Mouse (Mus musculus): ENCODE data around the gene Apba1.

Apba1 gene

DNA sequence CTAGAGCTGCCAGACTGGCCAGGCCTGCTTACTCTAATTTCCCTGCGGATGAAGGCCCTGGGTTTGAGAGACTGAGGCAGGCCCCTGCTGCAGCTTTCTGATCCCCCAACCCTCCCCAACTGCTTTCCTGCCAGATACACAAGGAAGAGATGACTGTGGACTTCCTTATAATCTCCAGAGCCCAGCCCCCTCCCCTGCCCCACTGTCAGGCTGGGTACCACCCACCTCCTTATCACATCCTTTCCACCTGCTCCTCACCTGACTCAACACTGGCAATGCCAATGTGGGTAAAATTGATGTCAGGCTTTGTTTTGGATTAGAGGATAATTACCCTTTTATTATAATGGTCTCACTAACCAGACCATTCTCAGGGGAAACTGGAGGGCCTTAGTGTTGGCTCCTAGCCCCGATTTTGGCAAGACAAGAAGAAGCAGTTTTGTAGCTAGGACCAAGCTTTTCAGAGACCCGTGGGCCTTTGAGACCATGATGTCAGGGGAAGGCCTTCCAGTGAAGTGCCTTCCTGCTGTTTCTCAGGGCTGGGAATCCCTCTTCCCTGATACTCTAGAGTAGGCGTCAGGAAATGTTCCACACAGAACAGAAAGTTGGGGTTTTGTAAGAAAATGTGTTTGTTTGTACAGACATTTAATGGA lies 44.7 kb downstream of the Apba1 start:
- in situ Hi-C loops (cut with MboI, MseI): loop anchor here (10.0 to 25.0 kb wide), 2 partner anchors 61 to 1434 kb away; partner anchors contain the start of gene Kank1

GRCm38 (mm10) chr19:23806796-23807195 lies 48.1 kb downstream of the Apba1 start:
- in situ Hi-C loops (cut with MboI, MseI): loop anchor here (10.0 to 25.0 kb wide), 2 partner anchors 58 to 1431 kb away; partner anchors contain the start of gene Kank1

DNA sequence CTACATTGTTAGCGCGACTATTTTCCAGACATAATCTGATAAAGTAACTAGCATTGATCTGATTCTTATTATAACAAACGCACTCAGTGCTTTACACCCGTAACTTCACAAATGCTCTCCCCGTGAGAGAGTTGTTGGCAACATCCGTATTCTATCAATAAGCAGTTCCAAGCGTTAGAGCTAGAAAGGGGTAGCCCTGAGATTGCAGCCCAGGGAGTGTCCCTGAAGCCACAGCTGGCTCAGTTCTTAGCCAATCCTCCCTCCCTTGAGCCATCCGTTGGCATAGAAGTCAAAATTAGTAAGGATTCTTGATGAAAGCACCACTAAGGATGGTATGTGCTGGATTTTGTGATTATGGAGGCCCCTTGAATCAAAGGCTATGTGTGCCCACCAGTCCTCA lies 48.7 kb downstream of the Apba1 start:
- in situ Hi-C loops (cut with MboI, MseI): loop anchor here (10.0 to 25.0 kb wide), 2 partner anchors 57 to 1430 kb away; partner anchors contain the start of gene Kank1

DNA sequence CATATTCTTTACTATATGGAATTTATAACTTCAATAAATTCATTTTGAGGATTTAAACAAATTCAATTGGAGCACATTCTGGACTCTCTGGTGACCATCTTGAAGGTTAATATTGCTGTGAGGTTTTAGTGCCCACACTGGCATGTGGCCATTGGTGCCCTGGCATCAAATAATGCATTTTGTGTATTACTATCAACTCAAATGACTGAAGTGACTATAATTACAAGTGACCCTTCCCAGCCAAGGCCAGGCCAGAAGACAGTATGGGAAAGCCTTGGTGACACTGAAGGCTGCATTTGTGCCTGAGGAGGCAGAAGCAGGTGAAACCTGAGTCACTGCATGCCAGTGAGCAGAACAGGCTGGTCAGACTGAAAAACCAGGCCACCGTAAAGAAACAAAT lies 50.5 kb downstream of the Apba1 start:
- in situ Hi-C loops (cut with MboI, MseI): loop anchor here (10.0 to 25.0 kb wide), 2 partner anchors 56 to 1428 kb away; partner anchors contain the start of gene Kank1

DNA sequence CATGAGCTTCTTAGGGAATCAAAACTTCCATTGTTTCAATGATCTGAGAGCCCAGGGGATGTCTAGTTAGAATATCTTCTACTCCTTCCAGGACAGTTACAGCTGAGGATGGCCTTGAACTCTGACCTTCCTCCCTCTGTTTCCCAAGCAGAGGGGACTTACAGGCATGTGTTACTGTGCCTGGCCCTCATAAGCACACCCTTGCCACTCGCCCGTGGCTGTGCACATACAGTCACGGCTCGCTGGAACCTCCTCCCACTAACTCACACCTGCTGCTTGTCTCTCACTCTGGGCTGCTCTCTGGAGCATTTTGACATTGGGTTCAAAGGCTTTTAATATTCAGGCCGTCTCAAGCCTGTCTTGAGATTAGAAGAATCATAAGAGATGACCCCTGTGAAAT lies 51.8 kb downstream of the Apba1 start:
- in situ Hi-C loops (cut with MboI, MseI): loop anchor here (5.0 to 25.0 kb wide), 2 partner anchors 48 to 1427 kb away; partner anchors contain the start of gene Kank1

DNA sequence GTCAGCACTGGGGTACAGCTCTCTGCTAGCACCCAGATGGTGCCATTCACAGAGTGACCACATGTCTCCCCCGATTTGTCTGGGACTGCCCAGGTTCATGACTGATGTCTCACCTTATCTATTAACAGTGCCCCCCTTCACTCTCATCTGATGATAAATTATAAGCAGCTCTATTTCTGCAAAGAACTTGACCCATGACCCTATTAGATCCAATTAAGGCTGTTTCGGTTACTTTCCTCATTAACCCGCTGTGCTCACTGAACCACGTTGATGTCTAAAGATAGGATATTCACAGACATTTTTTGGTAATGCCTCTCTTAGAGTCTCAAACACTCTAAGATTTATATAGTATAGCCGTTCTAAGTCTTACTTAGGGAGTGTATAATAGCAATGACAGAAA lies 52.3 kb downstream of the Apba1 start:
- in situ Hi-C loops (cut with MboI, MseI): loop anchor here (5.0 to 25.0 kb wide), 2 partner anchors 49 to 1426 kb away; partner anchors contain the start of gene Kank1

- in situ Hi-C loops (cut with MboI, MseI): loop anchor here (25.0 kb wide), 1 partner anchor 1421 kb away; the partner anchor contains the start of gene Kank1
These were observed 58.1 kb downstream of the Apba1 start for GRCm38 (mm10) chr19:23816762-23817161.

GRCm38 (mm10) chr19:23817196-23817595 lies 58.5 kb downstream of the Apba1 start:
- in situ Hi-C loops (cut with MboI, MseI): loop anchor here (25.0 kb wide), 1 partner anchor 1420 kb away; the partner anchor contains the start of gene Kank1

DNA sequence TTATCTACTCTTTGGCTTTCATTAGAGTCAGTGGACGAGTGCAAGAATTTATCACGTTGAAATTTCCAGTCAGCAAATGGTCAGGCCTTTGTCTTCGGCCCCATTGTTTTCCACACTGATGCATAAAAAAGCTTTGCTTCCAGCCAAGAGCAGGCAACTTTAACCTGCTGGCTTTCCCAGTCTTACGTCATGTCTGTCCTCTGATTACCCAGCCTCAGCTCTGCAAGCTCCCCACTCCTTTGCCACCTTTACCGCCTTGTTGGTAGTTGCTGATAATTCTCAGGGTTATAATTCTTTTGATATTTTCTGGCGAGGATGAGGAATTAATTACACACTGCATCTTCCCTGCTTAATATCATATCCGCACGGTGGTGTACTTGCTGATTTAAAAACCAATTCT lies 61.2 kb downstream of the Apba1 start:
- in situ Hi-C loops (cut with MboI, MseI): loop anchor here (25.0 kb wide), 1 partner anchor 1417 kb away; the partner anchor contains the start of gene Kank1

GRCm38 (mm10) chr19:23822497-23822896 lies 63.8 kb downstream of the Apba1 start:
- in situ Hi-C loops (cut with MboI, MseI): loop anchor here (25.0 kb wide), 1 partner anchor 1415 kb away; the partner anchor contains the start of gene Kank1

- in situ Hi-C loops (cut with MboI, MseI): loop anchor here (25.0 kb wide), 1 partner anchor 1414 kb away; the partner anchor contains the start of gene Kank1
These were observed 64.8 kb downstream of the Apba1 start for GRCm38 (mm10) chr19:23823533-23823932.

GRCm38 (mm10) chr19:23826251-23826650 lies 67.6 kb downstream of the Apba1 start:
- in situ Hi-C loops (cut with MboI, MseI): no loop called here

GRCm38 (mm10) chr19:23830761-23831160 lies 72.1 kb downstream of the Apba1 start:
- in situ Hi-C loops (cut with MboI, MseI): no loop called here

- in situ Hi-C loops (cut with MboI, MseI): no loop called here
These were observed 75.3 kb downstream of the Apba1 start for GRCm38 (mm10) chr19:23833685-23834682.

DNA sequence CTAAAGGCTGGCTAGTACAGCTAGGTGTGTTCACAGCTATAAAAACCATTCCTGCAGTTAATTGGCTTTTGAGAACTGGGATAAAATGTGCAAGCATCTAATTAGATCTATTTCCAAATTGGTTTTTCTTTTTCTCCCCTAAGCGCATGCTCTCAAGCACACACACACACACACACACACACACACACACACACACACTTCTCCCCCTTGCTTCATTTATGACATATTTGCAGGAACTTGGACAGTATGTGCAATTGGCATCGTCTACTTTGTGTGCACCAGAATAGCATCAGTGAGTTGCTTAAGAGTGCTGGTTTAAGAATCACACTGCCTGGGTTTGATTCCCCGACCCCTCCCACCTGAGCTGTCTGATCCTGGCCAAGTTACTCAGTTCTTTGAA lies 76.0 kb downstream of the Apba1 start:
- in situ Hi-C loops (cut with MboI, MseI): no loop called here

DNA sequence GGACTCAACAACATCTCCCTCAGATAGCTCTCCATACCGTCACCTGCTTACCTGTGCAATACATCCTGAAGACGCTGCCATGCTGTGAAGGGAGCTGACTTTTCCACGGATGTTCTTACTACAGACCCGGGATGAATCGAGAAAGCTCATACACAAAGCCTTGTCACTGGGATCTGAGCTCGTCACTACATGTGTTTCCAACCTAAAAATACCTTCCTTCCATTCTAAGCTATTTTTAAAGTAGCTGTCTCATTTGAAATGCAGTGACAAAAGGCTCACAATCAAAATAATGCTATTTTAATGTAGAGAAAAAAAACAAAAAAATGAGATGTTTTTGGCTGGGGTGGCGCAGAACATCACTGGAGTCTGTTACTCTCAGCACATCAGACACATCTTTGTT lies 97.1 kb downstream of the Apba1 start:
- in situ Hi-C loops (cut with MboI, MseI): loop anchor here (10.0 kb wide), 1 partner anchor 1839 kb away; no protein-coding TSS in a partner anchor

GRCm38 (mm10) chr19:23858091-23858490 lies 99.4 kb downstream of the Apba1 start:
- in situ Hi-C loops (cut with MboI, MseI): loop anchor here (10.0 kb wide), 1 partner anchor 1837 kb away; no protein-coding TSS in a partner anchor

GRCm38 (mm10) chr19:23858781-23859180 lies 100.1 kb downstream of the Apba1 start:
- in situ Hi-C loops (cut with MboI, MseI): loop anchor here (10.0 kb wide), 1 partner anchor 1836 kb away; no protein-coding TSS in a partner anchor

GRCm38 (mm10) chr19:23860151-23860820 lies 101.6 kb downstream of the Apba1 start:
- in situ Hi-C loops (cut with MboI, MseI): loop anchor here (5.0 to 10.0 kb wide), 2 partner anchors 55 to 102 kb away; no protein-coding TSS in a partner anchor

GRCm38 (mm10) chr19:23862736-23863135 lies 104.0 kb downstream of the Apba1 start:
- in situ Hi-C loops (cut with MboI, MseI): loop anchor here (5.0 to 10.0 kb wide), 2 partner anchors 58 to 100 kb away; no protein-coding TSS in a partner anchor

DNA sequence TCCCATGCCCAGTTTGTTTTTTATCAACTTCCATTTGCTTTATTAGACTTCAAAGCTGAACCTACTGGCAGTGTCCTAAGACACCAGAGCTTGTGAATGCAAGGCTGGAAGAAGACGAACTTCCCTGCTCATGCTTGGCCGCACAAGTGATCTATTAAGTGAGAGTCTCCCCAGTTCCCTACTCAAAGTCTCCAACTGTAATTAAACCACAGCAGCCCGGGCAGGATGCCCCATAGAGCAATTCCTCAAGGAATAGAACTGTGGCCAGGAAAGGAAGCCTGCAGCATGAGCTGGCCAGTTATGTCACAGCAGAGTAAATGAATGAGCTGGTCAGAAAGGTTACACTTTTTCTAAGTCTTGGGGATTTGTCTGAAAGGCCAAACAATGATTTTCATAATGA lies 105.3 kb downstream of the Apba1 start:
- in situ Hi-C loops (cut with MboI, MseI): loop anchor here (5.0 to 10.0 kb wide), 2 partner anchors 59 to 98 kb away; no protein-coding TSS in a partner anchor
